Comparison of ENCODE assay signal across 30 mouse cellular contexts in genomic region chr7:120163581-120164251, GRCm38 (mm10). TPM values are rescaled to one million over a fixed set of nuclear protein-coding genes. Genes with fewer than 3 reads are reported as not detected.
DNase-seq lines count a peak whose midpoint lies in the region; ATAC-seq and TF ChIP-seq lines count a peak whose summit lies in the region.
"Had no signal": no experiment of that assay in that cellular context is flagged by ENCODE, and none has a peak within 500 bp of the region (broad histone marks: within the 10 kb centered on the region; RNA-seq: fewer than 3 reads in every experiment).

No protein-coding gene starts in this region.

- no peak overlapping the region for H3K27ac ChIP-seq in kidney, embryonic 15.5 days
- no peak overlapping the region for H3K27ac ChIP-seq in layer of hippocampus, adult 2 months
- H3K27ac ChIP-seq: embryonic facial prominence, embryonic 12.5 days; forebrain, embryonic 13.5 days; hindbrain, embryonic 13.5 days; limb, embryonic 10.5 days; midbrain, embryonic 13.5 days had no signal

- WGBS in kidney, embryonic 15.5 days: 74% methylated on average over 11 of the region's 11 CpGs

- H3K27me3 ChIP-seq in kidney, embryonic 15.5 days: no peaks in the 10 kb centered on the region
- H3K27me3 ChIP-seq: embryonic facial prominence, embryonic 12.5 days; heart, embryonic 12.5 days; hindbrain, embryonic 13.5 days had no signal

- no peak overlapping the region for H3K4me2 ChIP-seq in kidney, embryonic 15.5 days
- H3K4me2 ChIP-seq: embryonic facial prominence, embryonic 12.5 days; forebrain, embryonic 13.5 days; heart, embryonic 12.5 days; hindbrain, embryonic 13.5 days; midbrain, embryonic 13.5 days had no signal

- TF ChIP-seq CTCF in layer of hippocampus, adult 2 months (conservative IDR thresholded peaks at IDR 0.05): no peak

- no peaks in the 10 kb centered on the region for H3K36me3 ChIP-seq in kidney, embryonic 15.5 days
- H3K36me3 ChIP-seq: embryonic facial prominence, embryonic 12.5 days; heart, embryonic 12.5 days; hindbrain, embryonic 13.5 days; limb, embryonic 10.5 days; midbrain, embryonic 13.5 days had no signal

- peak; percentile 18 to 28 for DNase-seq in cerebellum, postnatal 14 days
- DNase-seq in cerebellum, adult 18-20 months: no peak
- DNase-seq in left cerebral cortex, postnatal 4 days: peak; percentile 8
- no peak for DNase-seq in left cerebral cortex, adult 11 months (ENCODE audit: low spot score)
- DNase-seq in kidney, postnatal 36 days: peak; percentile 38 to 68
- DNase-seq in layer of hippocampus, adult 2 months (ENCODE audit: low spot score in 2 of 2): no peak
- DNase-seq: adrenal gland, postnatal 14 days; cerebellum, adult 8-10 months; right cerebral cortex, postnatal 25 days; spleen, adult 18-20 months had no signal

- H3K4me1 ChIP-seq in kidney, embryonic 15.5 days: no peaks in the 10 kb centered on the region
- H3K4me1 ChIP-seq: forebrain, embryonic 13.5 days; heart, embryonic 12.5 days; hindbrain, embryonic 13.5 days; midbrain, embryonic 13.5 days had no signal

- ATAC-seq in kidney, embryonic 15.5 days (replicated peaks; ENCODE audit: low FRiP score): 0 out of 2 replicates have a peak, but pooled peaks have one; percentile 22
- no peak for ATAC-seq in granulocyte monocyte progenitor cell, adult 5-6 weeks (replicated peaks; ENCODE audit: poor library complexity, severe bottlenecking)
- ATAC-seq: forebrain, embryonic 13.5 days; midbrain, embryonic 13.5 days had no signal

- H3K9me3 ChIP-seq in kidney, embryonic 15.5 days (replicated peaks): no peaks in the 10 kb centered on the region
- H3K9me3 ChIP-seq: embryonic facial prominence, embryonic 12.5 days; forebrain, embryonic 13.5 days; heart, embryonic 12.5 days; hindbrain, embryonic 13.5 days; limb, embryonic 10.5 days; midbrain, embryonic 13.5 days had no signal

- intact Hi-C loops in left cerebral cortex, postnatal 4 days (cut with DNase I): no loop called here

- H3K9ac ChIP-seq in kidney, embryonic 15.5 days: no peak overlapping the region
- H3K9ac ChIP-seq: embryonic facial prominence, embryonic 12.5 days; forebrain, embryonic 13.5 days; heart, embryonic 12.5 days; hindbrain, embryonic 13.5 days; midbrain, embryonic 13.5 days had no signal

- no peak overlapping the region for H3K4me3 ChIP-seq in kidney, embryonic 15.5 days (replicated peaks)
- no peak overlapping the region for H3K4me3 ChIP-seq in layer of hippocampus, adult 2 months
- H3K4me3 ChIP-seq: embryonic facial prominence, embryonic 12.5 days; erythroblast, embryonic 14.5 days; forebrain, embryonic 13.5 days; heart, embryonic 12.5 days; hindbrain, embryonic 13.5 days; limb, embryonic 10.5 days; midbrain, embryonic 13.5 days had no signal

RNA-seq across cellular contexts. Expression of gene Anks4b, which starts 9.9 kb away (rescaled TPM):
- total RNA-seq in left cerebral cortex, postnatal 4 days (2021): under 1 TPM; 0.16 to 0.32 TPM
- 3.0 and 3.1 TPM in 2 replicates for polyA plus RNA-seq in kidney, embryonic 15.5 days (2015; fragmentation: Nextera tagmentation; extraction: Ambion mirVana)
- total RNA-seq in layer of hippocampus, adult 2 months (2021): under 1 TPM; 0.31 to 0.32 TPM
- total RNA-seq in granulocyte monocyte progenitor cell, adult 5-6 weeks (2014; fragmentation: Nextera tagmentation): not detected in 2 replicates
- not detected in 2 replicates for total RNA-seq in granulocyte monocyte progenitor cell, adult 5-6 weeks (2017)
- total RNA-seq: megakaryocyte, adult 5-6 weeks had no signal
- polyA plus RNA-seq: erythroblast, embryonic 14.5 days; forebrain, embryonic 13.5 days; hindbrain, embryonic 13.5 days; limb, embryonic 10.5 days; midbrain, embryonic 13.5 days; neural tube, embryonic 11.5 days; urinary bladder, adult 2 months had no signal

RNA-seq across cellular contexts. Expression of gene Zp2, which starts 18.6 kb away (rescaled TPM):
- under 1 TPM; 0.44 TPM for total RNA-seq in left cerebral cortex, postnatal 4 days (2021)
- polyA plus RNA-seq in kidney, embryonic 15.5 days (2015; fragmentation: Nextera tagmentation; extraction: Ambion mirVana): 0.17 and 0.19 TPM in 2 replicates
- total RNA-seq in layer of hippocampus, adult 2 months (2021): under 1 TPM; 0.20 to 0.37 TPM
- not detected in 2 replicates for total RNA-seq in granulocyte monocyte progenitor cell, adult 5-6 weeks (2014; fragmentation: Nextera tagmentation)
- total RNA-seq in granulocyte monocyte progenitor cell, adult 5-6 weeks (2017): not detected in 2 replicates
- total RNA-seq: adrenal gland, postnatal 14 days; liver, adult 2 months; megakaryocyte, adult 5-6 weeks had no signal
- polyA plus RNA-seq: embryonic facial prominence, embryonic 12.5 days; erythroblast, embryonic 14.5 days; forebrain, embryonic 13.5 days; gonadal fat pad, adult 2 months; heart, embryonic 12.5 days; hindbrain, embryonic 13.5 days; limb, embryonic 10.5 days; liver, adult 2 months; liver, embryonic 16.5 days; midbrain, embryonic 13.5 days; neural tube, embryonic 11.5 days; urinary bladder, adult 2 months had no signal

RNA-seq across cellular contexts. Expression of gene Crym, which starts 38.2 kb away (rescaled TPM):
- total RNA-seq in left cerebral cortex, postnatal 4 days (2021): 100 to 1,000 TPM in 1 of 2 experiments, 10 to 100 TPM in 1; 93.0 to 126 TPM
- polyA plus RNA-seq in kidney, embryonic 15.5 days (2015; fragmentation: Nextera tagmentation; extraction: Ambion mirVana): 72.5 and 76.1 TPM in 2 replicates
- 100 to 1,000 TPM; 235 to 270 TPM for total RNA-seq in layer of hippocampus, adult 2 months (2021)
- not detected in 2 replicates for total RNA-seq in granulocyte monocyte progenitor cell, adult 5-6 weeks (2014; fragmentation: Nextera tagmentation)
- total RNA-seq in granulocyte monocyte progenitor cell, adult 5-6 weeks (2017): not detected in 2 replicates
- total RNA-seq: megakaryocyte, adult 5-6 weeks had no signal
- polyA plus RNA-seq: erythroblast, embryonic 14.5 days had no signal

RNA-seq across cellular contexts. Expression of gene Abca14, which starts 40.0 kb away (rescaled TPM):
- not detected for total RNA-seq in left cerebral cortex, postnatal 4 days (2021)
- 0.22 TPM in 1 of 2 replicates, not detected in the other for polyA plus RNA-seq in kidney, embryonic 15.5 days (2015; fragmentation: Nextera tagmentation; extraction: Ambion mirVana)
- not detected for total RNA-seq in layer of hippocampus, adult 2 months (2021)
- total RNA-seq in granulocyte monocyte progenitor cell, adult 5-6 weeks (2014; fragmentation: Nextera tagmentation): not detected in 2 replicates
- not detected in 2 replicates for total RNA-seq in granulocyte monocyte progenitor cell, adult 5-6 weeks (2017)
- total RNA-seq: adrenal gland, postnatal 14 days; gastrocnemius, adult 18-20 months; heart, postnatal 10 days; layer of hippocampus, postnatal 10 days; megakaryocyte, adult 5-6 weeks had no signal
- polyA plus RNA-seq: cortical plate, adult 2 months; embryonic facial prominence, embryonic 12.5 days; erythroblast, embryonic 14.5 days; forebrain, embryonic 13.5 days; gonadal fat pad, adult 2 months; heart, embryonic 12.5 days; hindbrain, embryonic 13.5 days; limb, embryonic 10.5 days; midbrain, embryonic 13.5 days; neural tube, embryonic 11.5 days; thymus, postnatal 0 days had no signal

Comparison
In these comparisons a context has a peak if more than half of its experiments do, and no peak if none do; other contexts are left out.
1. DNase-seq: peak in cerebellum, postnatal 14 days (2 of 2), left cerebral cortex, postnatal 4 days (single experiment) and kidney, postnatal 36 days (2 of 2); none in cerebellum, adult 18-20 months (0 of 2), left cerebral cortex, adult 11 months (single experiment) and layer of hippocampus, adult 2 months (0 of 2).
2. RNA of gene Crym, which starts 38.2 kb away (total RNA-seq): 235 to 270 TPM in layer of hippocampus, adult 2 months and 93.0 to 126 TPM in left cerebral cortex, postnatal 4 days; not detected in granulocyte monocyte progenitor cell, adult 5-6 weeks; every median in the first group is over 10 times any median in the second.